Mouse (Mus musculus): Measurements from ENCODE around the gene Atp2b2. TPM values are rescaled to one million over a fixed set of nuclear protein-coding genes. Genes with fewer than 3 reads are reported as not detected.

Atp2b2 gene
- polyA plus RNA-seq, 1 experiment from 2014 or later: 0.14 TPM

DNA sequence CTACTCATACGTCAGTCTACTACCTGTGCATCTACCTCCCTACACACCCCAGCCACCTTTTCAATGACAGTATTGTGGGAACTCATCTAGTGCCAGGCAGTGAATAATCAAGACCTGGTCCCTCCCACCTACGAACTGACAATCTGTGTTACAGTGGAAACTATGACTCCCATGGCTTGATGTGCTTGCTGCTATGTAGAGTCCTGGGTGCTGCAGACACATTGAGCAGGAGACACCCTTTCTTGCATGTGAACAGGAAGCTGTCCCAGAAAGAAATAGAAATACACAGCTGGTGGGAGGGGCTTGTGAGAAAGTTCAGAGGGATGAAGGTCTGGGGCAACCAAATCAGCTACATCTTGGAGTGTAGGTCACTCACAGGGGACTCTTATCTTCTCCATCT lies 195.3 kb downstream of the Atp2b2 start:
- Histone ChIP-seq H3K9ac (no peak overlapping the region), H3K9me3 (no peaks in the 10 kb centered on the region), H3K4me1 (no peaks in the 10 kb centered on the region), H3K36me3 (no peaks in the 10 kb centered on the region), H3K4me2 (no peak overlapping the region), H3K4me3 (no peak overlapping the region), H3K27ac (no peak overlapping the region), H3K27me3 (no peaks in the 10 kb centered on the region)
- 77% methylated on average over 2 of the region's 2 CpGs for WGBS
- ATAC-seq (ENCODE audit: borderline replicate concordance, extremely low read depth, low FRiP score, low TSS enrichment): no peak

DNA sequence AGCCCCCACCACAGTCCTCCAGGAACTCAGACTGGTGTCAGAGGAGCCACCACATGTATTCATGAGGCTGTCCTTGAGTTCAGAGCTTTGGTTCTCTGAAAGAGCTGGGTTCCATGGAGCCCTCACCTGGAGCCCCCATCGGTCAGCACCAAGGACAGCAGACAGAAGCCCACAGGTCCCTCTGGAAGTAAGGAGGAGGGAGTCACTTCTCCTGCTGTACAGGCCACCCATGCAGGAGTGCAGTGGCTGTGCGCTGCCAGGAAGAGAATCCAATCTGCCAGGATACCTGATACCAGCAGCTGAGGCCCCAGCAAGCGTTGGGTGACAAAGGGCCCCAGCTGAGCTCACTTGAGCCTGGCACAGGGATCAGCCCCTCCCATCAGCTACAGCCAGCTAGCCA lies 199.2 kb downstream of the Atp2b2 start:
- Histone ChIP-seq H3K36me3 (no peaks in the 10 kb centered on the region), H3K4me3 (no peak overlapping the region), H3K27me3 (no peaks in the 10 kb centered on the region), H3K9ac (no peak overlapping the region), H3K27ac (no peak overlapping the region), H3K9me3 (no peaks in the 10 kb centered on the region), H3K4me1 (no peaks in the 10 kb centered on the region), H3K4me2 (no peak overlapping the region)
- no peak for ATAC-seq (ENCODE audit: borderline replicate concordance, extremely low read depth, low FRiP score, low TSS enrichment)
- WGBS: 9% methylated on average over 3 of the region's 3 CpGs

DNA sequence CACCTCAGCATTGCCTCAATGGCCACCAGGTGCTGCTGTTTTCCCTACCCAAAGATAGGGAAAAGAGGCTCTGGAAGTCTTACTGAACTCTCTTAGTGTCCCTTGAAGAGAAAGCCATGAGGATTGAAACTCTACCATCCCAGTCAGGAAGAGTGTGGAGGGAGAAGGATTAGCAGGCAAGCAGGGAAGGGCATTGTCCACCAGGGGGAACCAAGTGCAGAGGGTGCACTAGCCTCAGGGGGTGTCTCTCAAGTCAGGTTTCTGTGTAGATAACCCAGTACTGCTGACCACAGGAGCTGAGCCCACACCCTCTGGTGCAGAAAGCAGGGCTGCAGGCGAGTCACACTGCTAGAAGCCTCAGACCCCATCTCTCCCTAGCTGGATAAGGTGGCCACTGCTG lies 203.9 kb downstream of the Atp2b2 start:
- no peak for ATAC-seq (ENCODE audit: borderline replicate concordance, extremely low read depth, low FRiP score, low TSS enrichment)
- Histone ChIP-seq H3K27ac (no peak overlapping the region), H3K9me3 (no peaks in the 10 kb centered on the region), H3K27me3 (no peaks in the 10 kb centered on the region), H3K4me3 (no peak overlapping the region), H3K4me2 (no peak overlapping the region), H3K4me1 (no peaks in the 10 kb centered on the region), H3K9ac (no peak overlapping the region), H3K36me3 (no peaks in the 10 kb centered on the region)
- WGBS: 25% methylated on average over 1 of the region's 1 CpGs

DNA sequence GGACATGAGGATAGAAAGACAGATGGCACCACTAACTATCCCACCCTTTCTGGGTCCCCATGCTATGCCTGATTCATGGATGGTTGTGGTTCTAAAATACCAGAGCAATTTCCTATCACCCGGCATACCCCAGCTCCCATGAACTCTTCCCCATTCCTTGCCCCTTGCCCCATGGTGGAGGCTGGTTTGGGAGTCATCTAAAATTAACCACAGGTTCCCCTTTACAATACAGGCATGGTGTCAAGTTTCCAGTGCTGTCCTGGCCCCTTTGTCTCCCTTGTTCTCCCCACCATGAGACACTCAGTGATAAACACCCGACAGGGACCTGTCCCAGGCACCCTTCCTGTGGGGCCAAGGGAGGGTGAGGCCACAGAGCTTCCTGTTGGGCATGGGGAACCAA lies 204.7 kb downstream of the Atp2b2 start:
- Histone ChIP-seq H3K9ac (no peak overlapping the region), H3K4me1 (no peaks in the 10 kb centered on the region), H3K36me3 (no peaks in the 10 kb centered on the region), H3K27ac (no peak overlapping the region), H3K27me3 (no peaks in the 10 kb centered on the region), H3K4me2 (no peak overlapping the region), H3K4me3 (no peak overlapping the region), H3K9me3 (no peaks in the 10 kb centered on the region)
- 60% methylated on average over 2 of the region's 2 CpGs for WGBS
- ATAC-seq (ENCODE audit: borderline replicate concordance, extremely low read depth, low FRiP score, low TSS enrichment): no peak

DNA sequence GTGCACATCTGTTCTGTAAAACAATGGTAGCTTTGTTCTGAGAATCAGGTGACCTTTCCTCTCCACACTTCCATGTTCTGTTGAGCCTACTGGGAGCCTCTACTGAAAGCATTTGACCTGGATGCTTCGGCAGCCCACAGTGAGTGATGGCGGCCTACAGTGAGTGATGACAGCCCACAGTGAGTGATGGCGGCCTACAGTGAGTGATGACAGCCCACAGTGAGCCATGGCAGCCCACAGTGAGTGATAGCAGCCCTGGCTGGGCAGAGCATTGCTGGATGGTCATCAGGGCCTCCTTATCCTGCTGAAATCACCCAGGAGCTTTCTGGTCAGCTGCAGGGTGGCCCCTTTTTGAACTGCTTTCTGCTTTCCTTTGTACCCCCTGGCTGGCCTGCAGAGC lies 205.9 kb downstream of the Atp2b2 start:
- Histone ChIP-seq H3K27ac (no peak overlapping the region), H3K4me2 (no peak overlapping the region), H3K27me3 (no peaks in the 10 kb centered on the region), H3K4me3 (no peak overlapping the region), H3K4me1 (no peaks in the 10 kb centered on the region), H3K9ac (no peak overlapping the region), H3K9me3 (no peaks in the 10 kb centered on the region), H3K36me3 (no peaks in the 10 kb centered on the region)
- no peak for ATAC-seq (ENCODE audit: borderline replicate concordance, extremely low read depth, low FRiP score, low TSS enrichment)
- 32% methylated on average over 3 of the region's 3 CpGs for WGBS

DNA sequence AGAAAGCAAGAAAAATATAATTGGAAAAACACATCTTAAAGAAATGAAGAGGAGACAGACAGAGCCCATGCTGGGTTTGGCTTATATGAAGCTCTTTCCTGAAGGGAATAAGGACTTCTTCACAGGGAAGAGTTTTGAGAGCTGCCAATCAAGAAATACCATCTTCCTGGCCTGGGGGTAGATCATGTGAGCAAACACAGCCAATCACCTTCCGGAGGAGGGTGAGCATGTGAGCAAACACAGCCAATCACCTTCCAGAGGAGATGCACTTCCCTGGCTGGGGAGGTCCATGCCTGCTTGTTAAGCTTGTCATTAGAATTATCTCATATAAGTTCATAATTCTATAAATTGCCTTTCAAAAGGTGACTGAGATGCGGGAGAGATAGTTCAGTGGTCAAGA lies 211.9 kb downstream of the Atp2b2 start:
- H3K27ac ChIP-seq: no peak overlapping the region
- no peaks in the 10 kb centered on the region for H3K36me3 ChIP-seq
- no peaks in the 10 kb centered on the region for H3K9me3 ChIP-seq
- no peaks in the 10 kb centered on the region for H3K4me1 ChIP-seq
- no peak overlapping the region for H3K9ac ChIP-seq
- H3K27me3 ChIP-seq: no peaks in the 10 kb centered on the region
- no peak overlapping the region for H3K4me3 ChIP-seq
- no peak overlapping the region for H3K4me2 ChIP-seq
- no peak for ATAC-seq (ENCODE audit: borderline replicate concordance, extremely low read depth, low FRiP score, low TSS enrichment)
- WGBS: 85% methylated on average over 2 of the region's 2 CpGs

DNA sequence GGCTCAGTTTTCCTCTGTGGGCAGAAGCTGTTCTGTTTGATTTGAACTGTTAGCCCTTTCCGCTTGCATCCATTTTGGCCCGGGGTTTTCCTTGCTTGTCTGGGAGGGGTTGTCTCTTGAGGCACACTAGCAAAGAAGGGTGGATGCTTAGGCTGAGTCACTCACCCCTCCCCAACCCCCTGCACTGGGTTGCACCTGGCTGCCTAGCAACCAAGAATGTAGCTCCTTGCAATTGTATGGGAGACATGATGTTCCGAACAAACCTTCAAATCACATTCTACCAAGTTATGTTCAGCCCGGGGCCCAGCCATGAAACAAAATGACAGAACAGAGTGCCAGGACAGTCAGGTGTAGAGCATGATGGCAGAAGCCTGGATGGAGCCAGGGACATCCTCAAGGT lies 215.1 kb downstream of the Atp2b2 start:
- no peak for ATAC-seq (ENCODE audit: borderline replicate concordance, extremely low read depth, low FRiP score, low TSS enrichment)
- no peaks in the 10 kb centered on the region for H3K27me3 ChIP-seq
- 67% methylated on average over 4 of the region's 4 CpGs for WGBS

DNA sequence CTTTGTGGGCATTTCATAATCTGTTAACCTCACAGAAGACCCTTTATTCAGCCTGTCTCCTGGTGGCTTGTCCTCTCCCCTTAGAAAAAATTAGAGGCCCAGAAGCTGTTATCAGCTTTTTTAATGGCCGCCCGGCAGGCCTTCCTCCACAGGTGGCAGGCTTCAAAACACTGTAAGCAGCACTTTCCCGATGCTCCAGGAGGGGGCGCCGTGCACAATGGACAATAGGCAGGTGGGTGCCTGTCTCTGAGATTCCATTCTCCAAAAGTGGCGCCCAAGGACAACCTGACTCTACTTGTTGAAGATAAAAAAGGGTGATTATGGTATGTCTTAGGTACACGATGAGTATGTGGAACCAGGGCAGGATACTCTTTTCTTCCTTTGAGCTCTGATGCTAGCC lies 220.0 kb downstream of the Atp2b2 start:
- WGBS: 25% methylated on average over 7 of the region's 7 CpGs
- H3K36me3 ChIP-seq: no peaks in the 10 kb centered on the region

More for the DNA sequence above, 215.1 kb downstream of the Atp2b2 start:
- Histone ChIP-seq H3K4me3 (no peak overlapping the region), H3K27ac (no peak overlapping the region), H3K9ac (no peak overlapping the region), H3K4me1 (no peaks in the 10 kb centered on the region), H3K4me2 (no peak overlapping the region), H3K36me3 (no peaks in the 10 kb centered on the region), H3K9me3 (no peaks in the 10 kb centered on the region)

DNA sequence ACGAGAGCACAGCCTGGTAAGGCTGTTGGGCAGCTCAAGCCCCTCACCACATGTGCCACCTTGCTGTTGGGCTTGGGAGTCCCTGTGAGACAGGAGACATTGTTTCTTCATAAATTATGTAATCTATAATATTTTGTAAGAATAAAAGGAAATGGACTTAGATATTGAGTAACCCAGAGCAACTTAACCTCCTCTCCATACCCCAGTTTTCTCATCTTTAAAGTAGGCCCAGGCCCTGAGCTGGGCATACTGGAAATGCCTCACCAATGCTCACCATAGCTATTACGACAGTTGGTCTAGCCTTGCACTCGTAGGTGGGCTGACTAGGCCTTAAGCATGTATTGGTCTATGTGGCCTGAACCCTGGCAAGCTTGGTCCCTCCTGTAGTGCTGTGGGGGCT lies 225.7 kb downstream of the Atp2b2 start:
- H3K36me3 ChIP-seq: no peaks in the 10 kb centered on the region
- no peak overlapping the region for H3K4me2 ChIP-seq
- no peaks in the 10 kb centered on the region for H3K4me1 ChIP-seq
- no peaks in the 10 kb centered on the region for H3K9me3 ChIP-seq
- H3K9ac ChIP-seq: no peak overlapping the region
- H3K27ac ChIP-seq: no peak overlapping the region
- no peak for ATAC-seq (ENCODE audit: borderline replicate concordance, extremely low read depth, low FRiP score, low TSS enrichment)
- 78% methylated on average over 3 of the region's 3 CpGs for WGBS
- H3K4me3 ChIP-seq: no peak overlapping the region
- H3K27me3 ChIP-seq: no peaks in the 10 kb centered on the region

More for the DNA sequence above, 220.0 kb downstream of the Atp2b2 start:
- H3K4me1 ChIP-seq: no peaks in the 10 kb centered on the region
- no peak overlapping the region for H3K4me2 ChIP-seq
- no peaks in the 10 kb centered on the region for H3K9me3 ChIP-seq
- no peaks in the 10 kb centered on the region for H3K27me3 ChIP-seq
- no peak overlapping the region for H3K4me3 ChIP-seq
- H3K27ac ChIP-seq: no peak overlapping the region
- H3K9ac ChIP-seq: no peak overlapping the region
- no peak for ATAC-seq (ENCODE audit: borderline replicate concordance, extremely low read depth, low FRiP score, low TSS enrichment)

DNA sequence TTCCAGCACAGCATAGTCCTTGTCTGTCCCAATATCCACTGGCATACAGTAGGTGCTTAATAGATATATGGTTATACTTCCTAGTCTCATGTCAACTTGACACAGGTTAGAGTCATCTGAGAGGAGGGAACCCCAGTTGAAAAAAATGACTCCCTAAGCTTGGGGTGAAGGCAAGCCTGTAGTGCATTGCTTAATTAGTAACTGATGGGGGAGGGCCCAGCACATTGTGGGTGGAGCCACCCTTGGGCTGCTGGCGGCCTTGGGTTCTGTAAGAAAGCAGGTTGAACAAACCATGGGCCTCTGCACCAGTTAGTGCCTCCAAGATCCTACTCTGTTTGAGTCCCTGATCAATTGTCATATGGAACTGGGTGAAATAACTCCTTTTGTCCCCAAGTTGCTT lies 231.0 kb downstream of the Atp2b2 start:
- Histone ChIP-seq H3K27ac (no peak overlapping the region), H3K9me3 (no peaks in the 10 kb centered on the region), H3K36me3 (no peaks in the 10 kb centered on the region), H3K4me3 (no peak overlapping the region), H3K4me2 (no peak overlapping the region), H3K9ac (no peak overlapping the region), H3K27me3 (no peaks in the 10 kb centered on the region), H3K4me1 (no peaks in the 10 kb centered on the region)
- no peak for ATAC-seq (ENCODE audit: borderline replicate concordance, extremely low read depth, low FRiP score, low TSS enrichment)
- 24% methylated on average over 1 of the region's 1 CpGs for WGBS

DNA sequence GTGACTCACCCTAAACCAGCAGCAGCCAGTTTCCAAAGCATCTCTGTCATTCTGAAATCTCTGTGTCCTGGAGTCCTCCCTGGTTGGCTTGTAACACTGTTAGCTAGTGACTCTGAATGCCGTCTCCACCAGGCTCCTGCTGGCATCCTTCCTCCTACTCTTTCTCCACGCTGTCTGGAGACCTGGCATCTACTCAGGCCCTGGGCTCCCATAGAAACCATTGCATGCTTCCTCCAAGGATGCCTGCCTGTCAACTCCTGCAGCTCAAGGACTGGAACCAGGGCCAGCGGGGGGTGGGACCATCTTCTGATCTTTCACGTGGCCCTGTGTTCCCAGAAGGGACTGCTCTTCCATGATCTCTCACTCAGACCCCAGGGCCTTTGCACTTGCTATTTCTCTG lies 231.7 kb downstream of the Atp2b2 start:
- no peaks in the 10 kb centered on the region for H3K4me1 ChIP-seq
- no peak overlapping the region for H3K27ac ChIP-seq
- no peaks in the 10 kb centered on the region for H3K27me3 ChIP-seq
- no peaks in the 10 kb centered on the region for H3K9me3 ChIP-seq
- WGBS: 69% methylated on average over 4 of the region's 4 CpGs
- H3K4me2 ChIP-seq: no peak overlapping the region
- ATAC-seq (ENCODE audit: borderline replicate concordance, extremely low read depth, low FRiP score, low TSS enrichment): no peak
- no peaks in the 10 kb centered on the region for H3K36me3 ChIP-seq
- no peak overlapping the region for H3K9ac ChIP-seq
- H3K4me3 ChIP-seq: no peak overlapping the region

DNA sequence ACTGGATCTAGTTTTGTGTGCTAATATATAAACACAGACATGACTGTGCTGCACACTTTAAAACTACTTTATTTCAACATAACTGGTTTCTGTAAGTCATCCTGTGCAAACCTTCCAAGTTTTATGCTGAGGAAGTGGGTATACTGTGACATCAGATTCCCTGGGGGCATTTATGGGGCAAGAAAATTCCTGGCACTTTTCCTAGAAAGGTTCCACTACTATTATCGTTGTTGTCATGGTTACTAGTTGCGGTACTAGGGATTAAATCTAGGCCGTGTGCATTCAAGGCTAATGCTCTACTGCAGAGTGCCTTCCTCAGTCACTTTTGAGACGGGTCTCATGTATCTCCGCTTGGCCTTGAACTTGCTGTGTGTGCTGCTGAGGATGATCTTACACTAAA lies 236.2 kb downstream of the Atp2b2 start:
- H3K36me3 ChIP-seq: no peaks in the 10 kb centered on the region
- no peaks in the 10 kb centered on the region for H3K4me1 ChIP-seq
- H3K27ac ChIP-seq: no peak overlapping the region
- no peak overlapping the region for H3K4me3 ChIP-seq
- ATAC-seq (ENCODE audit: borderline replicate concordance, extremely low read depth, low FRiP score, low TSS enrichment): no peak
- H3K9me3 ChIP-seq: no peaks in the 10 kb centered on the region
- 79% methylated on average over 5 of the region's 5 CpGs for WGBS
- H3K4me2 ChIP-seq: no peak overlapping the region
- no peak overlapping the region for H3K9ac ChIP-seq
- no peaks in the 10 kb centered on the region for H3K27me3 ChIP-seq

DNA sequence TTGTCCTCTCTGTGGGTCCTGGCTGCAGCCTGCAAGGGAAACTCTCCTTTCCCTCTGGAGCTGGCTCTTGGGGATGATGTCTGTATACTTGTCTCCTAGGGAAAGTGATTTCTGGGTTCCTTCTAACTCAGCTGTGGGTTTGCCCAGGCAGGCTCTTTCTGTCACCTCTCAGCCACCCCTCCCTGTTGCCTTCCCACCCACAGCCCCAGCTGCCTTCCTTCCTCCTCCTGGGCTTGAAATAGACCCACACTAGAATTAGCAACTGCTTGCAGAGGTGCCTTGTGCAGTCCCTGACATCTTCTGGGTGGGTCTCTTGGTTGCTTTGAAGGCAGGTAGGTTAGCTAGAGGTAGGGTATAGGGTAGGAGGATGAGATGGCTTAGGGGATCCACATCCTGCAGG lies 241.2 kb downstream of the Atp2b2 start:
- H3K27ac ChIP-seq: no peak overlapping the region
- no peak for ATAC-seq (ENCODE audit: borderline replicate concordance, extremely low read depth, low FRiP score, low TSS enrichment)
- H3K4me2 ChIP-seq: no peak overlapping the region
- 0 out of 2 replicates have a peak, but pooled peaks cover under 1% of the 10 kb centered on the region for H3K4me1 ChIP-seq
- H3K36me3 ChIP-seq: no peaks in the 10 kb centered on the region
- peaks cover 38% of the 10 kb centered on the region for H3K27me3 ChIP-seq
- no peaks in the 10 kb centered on the region for H3K9me3 ChIP-seq
- H3K9ac ChIP-seq: no peak overlapping the region
- H3K4me3 ChIP-seq: no peak overlapping the region
